Mouse (Mus musculus) liver, embryonic 14.5 days (tissue): ENCODE data around the gene Nrp1.

Source experiments
- CTCF ChIP-seq: IDR thresholded peaks from 2 replicates; pipeline ENCODE4 v1.5.1; 2016; ENCODE audit warnings: antibody characterized with exemption, low read depth, control low read depth
- EP300 ChIP-seq: IDR thresholded peaks from 2 replicates; pipeline ENCODE4 v1.6.1; 2016; ENCODE audit warnings: antibody characterized with exemption, low read depth

GRCm38 (mm10) chr8:128544128-128544846, 185.9 kb downstream of the Nrp1 start:
- TF ChIP-seq CTCF, result no peak
- no peak for TF ChIP-seq EP300
